10 mouse cellular contexts compared by ENCODE assay signal in the genomic region with DNA sequence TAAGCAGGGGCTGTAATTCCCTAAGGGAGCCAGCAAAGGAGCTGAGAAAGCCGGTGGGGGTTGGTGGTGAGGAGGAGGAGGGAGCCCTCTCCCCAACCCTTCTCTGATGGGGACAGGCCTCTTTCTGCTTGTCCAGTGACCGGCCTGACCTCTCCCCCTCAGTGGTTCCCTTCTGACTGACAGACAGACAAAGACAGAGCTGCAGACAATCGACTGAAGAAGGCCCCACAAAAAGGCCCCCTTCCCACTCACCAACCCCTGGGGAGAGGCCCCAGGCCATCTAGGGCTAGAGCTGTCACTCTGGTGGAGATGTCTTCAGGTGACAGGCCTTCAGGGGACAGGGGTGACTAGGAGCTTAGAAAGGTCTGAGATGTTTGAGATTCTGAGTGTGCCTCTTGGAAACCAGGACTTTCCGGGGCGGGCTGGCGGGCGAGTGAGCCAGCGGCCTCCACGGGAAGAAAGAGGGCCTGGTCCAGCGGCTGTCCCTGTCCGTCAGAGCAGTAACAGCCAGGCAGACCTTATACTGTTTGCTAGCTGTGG. TPM values are rescaled to one million over a fixed set of nuclear protein-coding genes. Genes with fewer than 3 reads are reported as not detected.
A peak's percentile ranks its signal among the peaks of the same experiment; 100 is the strongest.
DNase-seq lines count a peak whose midpoint lies in the region; ATAC-seq and TF ChIP-seq lines count a peak whose summit lies in the region.
"Had no signal": no experiment of that assay in that cellular context is flagged by ENCODE, and none has a peak within 500 bp of the region (broad histone marks: within the 10 kb centered on the region; RNA-seq: fewer than 3 reads in every experiment).

No protein-coding gene starts in this region.

- H3K27ac ChIP-seq in forebrain, postnatal 0 days (ENCODE audit: low read depth, low read length), result peak overlapping the region; percentile 71
- H3K27ac ChIP-seq in limb, embryonic 14.5 days (replicated peaks; ENCODE audit: low read depth, low read length), result peak overlapping the region; percentile 21; the same call in 1 of the 2 replicates

- no peaks in the 10 kb centered on the region for H3K27me3 ChIP-seq in forebrain, postnatal 0 days (ENCODE audit: insufficient read depth, low read length)
- peaks cover 5% of the 10 kb centered on the region; the same call in 1 of the 2 replicates for H3K27me3 ChIP-seq in limb, embryonic 14.5 days (ENCODE audit: control insufficient read depth, insufficient read depth, low read length)

- H3K36me3 ChIP-seq in forebrain, postnatal 0 days (ENCODE audit: insufficient read depth), result no peaks in the 10 kb centered on the region
- no peaks in the 10 kb centered on the region for H3K36me3 ChIP-seq in limb, embryonic 14.5 days (ENCODE audit: control insufficient read depth, insufficient read depth, low read length)

- no peak overlapping the region for H3K9ac ChIP-seq in forebrain, postnatal 0 days
- H3K9ac ChIP-seq in limb, embryonic 14.5 days (ENCODE audit: low read depth, low read length, severe bottlenecking), result peak overlapping the region; percentile 47

- ATAC-seq in forebrain, postnatal 0 days, result no peak
- ATAC-seq in limb, embryonic 14.5 days (ENCODE audit: low FRiP score, low read depth), result 0 out of 2 replicates have a peak, but pooled peaks have one; percentile 13
- ATAC-seq in monocyte, adult 5-6 weeks (replicated peaks; ENCODE audit: insufficient number of reproducible peaks, low FRiP score, low TSS enrichment, poor library complexity, severe bottlenecking), result no peak

- peak; percentile 34 for DNase-seq in right cerebral cortex, postnatal 14 days
- DNase-seq in right cerebral cortex, adult 18-20 months, result no peak
- no peak for DNase-seq in forebrain, postnatal 0 days
- peak; percentile 41 for DNase-seq in limb, embryonic 14.5 days (ENCODE audit: low spot score)
- DNase-seq in skeletal muscle tissue, adult 2 months (ENCODE audit: low read depth, low spot score), result peak; percentile 66
- DNase-seq in adrenal gland, postnatal 14 days, result no peak
- DNase-seq in cerebellum, adult 9-10 months, result no peak
- DNase-seq: kidney, postnatal 10 days had no signal

- WGBS in forebrain, postnatal 0 days, result 22% methylated on average over 11 of the region's 11 CpGs
- WGBS in limb, embryonic 14.5 days, result 41% methylated on average over 11 of the region's 11 CpGs

- TF ChIP-seq CTCF in forebrain, postnatal 0 days (IDR thresholded peaks at IDR 0.05; ENCODE audit: low read depth), result no peak

- no peak for TF ChIP-seq POLR2A in limb, embryonic 14.5 days (IDR thresholded peaks at IDR 0.05; ENCODE audit: borderline replicate concordance, extremely low read depth, insufficient read depth, insufficient read length)

- H3K9me3 ChIP-seq in forebrain, postnatal 0 days (ENCODE audit: low read length), result no peaks in the 10 kb centered on the region
- H3K9me3 ChIP-seq in limb, embryonic 14.5 days (ENCODE audit: control insufficient read depth, low read length), result no peaks in the 10 kb centered on the region

- H3K4me1 ChIP-seq in forebrain, postnatal 0 days (ENCODE audit: insufficient read depth), result peaks cover 38% of the 10 kb centered on the region
- H3K4me1 ChIP-seq in limb, embryonic 14.5 days (ENCODE audit: control insufficient read depth, insufficient read depth, low read length), result peaks cover 24% of the 10 kb centered on the region

- H3K4me3 ChIP-seq in forebrain, postnatal 0 days (ENCODE audit: low read depth, low read length), result no peak overlapping the region
- no peak overlapping the region for H3K4me3 ChIP-seq in limb, embryonic 14.5 days (replicated peaks; ENCODE audit: low read length)

- H3K4me2 ChIP-seq in forebrain, postnatal 0 days (ENCODE audit: low read depth), result no peak overlapping the region
- H3K4me2 ChIP-seq in limb, embryonic 14.5 days (replicated peaks; ENCODE audit: low read depth, low read length, severe bottlenecking), result no peak overlapping the region

RNA-seq across cellular contexts. Expression of a gene that starts 24.0 kb away (rescaled TPM):
- 5.8 and 7.1 TPM in 2 replicates for total RNA-seq in forebrain, postnatal 0 days (2014; rRNA removed)
- 14.8 and 14.9 TPM in 2 replicates for polyA plus RNA-seq in forebrain, postnatal 0 days (2015; fragmentation: Nextera tagmentation; extraction: Ambion mirVana)
- 117 and 141 TPM in 2 replicates for polyA plus RNA-seq in limb, embryonic 14.5 days (2012; rRNA removed)
- polyA plus RNA-seq in limb, embryonic 14.5 days (2014; fragmentation: Nextera tagmentation; extraction: Ambion mirVana), result 201 and 210 TPM in 2 replicates
- 0.48 TPM in 1 of 3 replicates, not detected in the others for total RNA-seq in monocyte, adult 5-6 weeks (2017)
- total RNA-seq in adrenal gland, postnatal 14 days (2021), result 39.8 and 43.7 TPM in 2 replicates

RNA-seq across cellular contexts. Expression of a gene that starts 42.6 kb away (rescaled TPM):
- 54.9 and 57.7 TPM in 2 replicates for total RNA-seq in forebrain, postnatal 0 days (2014; rRNA removed)
- polyA plus RNA-seq in forebrain, postnatal 0 days (2015; fragmentation: Nextera tagmentation; extraction: Ambion mirVana), result 86.4 and 88.8 TPM in 2 replicates
- 71.4 and 74.5 TPM in 2 replicates for polyA plus RNA-seq in limb, embryonic 14.5 days (2012; rRNA removed)
- 79.6 and 83.6 TPM in 2 replicates for polyA plus RNA-seq in limb, embryonic 14.5 days (2014; fragmentation: Nextera tagmentation; extraction: Ambion mirVana)
- total RNA-seq in monocyte, adult 5-6 weeks (2017), result 38.4 to 51.0 TPM (median 44.6 TPM) in 3 replicates
- total RNA-seq in adrenal gland, postnatal 14 days (2021), result 48.6 and 49.9 TPM in 2 replicates

RNA-seq across cellular contexts. Expression of a gene that starts 43.9 kb away (rescaled TPM):
- 46.5 and 57.4 TPM in 2 replicates for total RNA-seq in forebrain, postnatal 0 days (2014; rRNA removed)
- 47.3 and 62.4 TPM in 2 replicates for polyA plus RNA-seq in forebrain, postnatal 0 days (2015; fragmentation: Nextera tagmentation; extraction: Ambion mirVana)
- polyA plus RNA-seq in limb, embryonic 14.5 days (2012; rRNA removed), result 94.5 and 125 TPM in 2 replicates
- 42.0 and 49.6 TPM in 2 replicates for polyA plus RNA-seq in limb, embryonic 14.5 days (2014; fragmentation: Nextera tagmentation; extraction: Ambion mirVana)
- 56.7 to 65.5 TPM (median 62.2 TPM) in 3 replicates for total RNA-seq in monocyte, adult 5-6 weeks (2017)
- total RNA-seq in adrenal gland, postnatal 14 days (2021), result 362 and 371 TPM in 2 replicates

RNA-seq across cellular contexts. Expression of a gene that starts 54.2 kb away (rescaled TPM):
- total RNA-seq in forebrain, postnatal 0 days (2014; rRNA removed), result not detected in 2 replicates
- 0.11 TPM in 1 of 2 replicates, not detected in the other for polyA plus RNA-seq in forebrain, postnatal 0 days (2015; fragmentation: Nextera tagmentation; extraction: Ambion mirVana)
- polyA plus RNA-seq in limb, embryonic 14.5 days (2012; rRNA removed), result 0.47 and 1.2 TPM in 2 replicates
- polyA plus RNA-seq in limb, embryonic 14.5 days (2014; fragmentation: Nextera tagmentation; extraction: Ambion mirVana), result 3.3 and 3.7 TPM in 2 replicates
- total RNA-seq in monocyte, adult 5-6 weeks (2017), result 0.29 TPM in 1 of 3 replicates, not detected in the others
- 0.37 TPM in 1 of 2 replicates, not detected in the other for total RNA-seq in adrenal gland, postnatal 14 days (2021)
- total RNA-seq: gastrocnemius, postnatal 36 days had no signal

Comparison
In these comparisons a context has a peak if more than half of its experiments do, and no peak if none do; other contexts are left out.
1. DNase-seq: peak in right cerebral cortex, postnatal 14 days (single experiment), limb, embryonic 14.5 days (single experiment) and skeletal muscle tissue, adult 2 months (single experiment); none in right cerebral cortex, adult 18-20 months (single experiment), forebrain, postnatal 0 days (single experiment), adrenal gland, postnatal 14 days (single experiment) and cerebellum, adult 9-10 months (single experiment).